Mouse (Mus musculus) embryo, embryonic 11.5 days (tissue): ENCODE results near the gene Klk8.

Experiments
- DNase-seq: peaks from one replicate; pipeline ENCODE4 v3.0.0-alpha.2; 2012; ENCODE audit warnings: low read depth, low spot score

Gene Klk8

GRCm38 (mm10) chr7:43797333-43797769 is at the start of gene Klk8:
TSS of gene Klk8 (plus strand) at chr7:43797577.
- no peak for DNase-seq

GRCm38 (mm10) chr7:43747788-43748187 is 49.6 kb upstream of the Klk8 start:
- no peak for DNase-seq

GRCm38 (mm10) chr7:43752806-43753205 is 44.6 kb upstream of the Klk8 start:
- DNase-seq, result no peak

- no peak for DNase-seq
These were observed 30.9 kb upstream of the Klk8 start for GRCm38 (mm10) chr7:43766484-43766883.

GRCm38 (mm10) chr7:43768597-43768996 is 28.8 kb upstream of the Klk8 start, which contains the start of gene Klk12:
TSS of gene Klk12 (plus strand) at chr7:43768897.
- no peak for DNase-seq

- no peak for DNase-seq
These were observed 27.7 kb upstream of the Klk8 start for GRCm38 (mm10) chr7:43769636-43770035.

GRCm38 (mm10) chr7:43770701-43771100 is 26.7 kb upstream of the Klk8 start:
- no peak for DNase-seq

GRCm38 (mm10) chr7:43771916-43772315 is 25.5 kb upstream of the Klk8 start:
- DNase-seq, result no peak

GRCm38 (mm10) chr7:43772901-43773300 is 24.5 kb upstream of the Klk8 start:
- no peak for DNase-seq

- DNase-seq, result no peak
These were observed 23.0 kb upstream of the Klk8 start, which contains the start of gene Klk11 for GRCm38 (mm10) chr7:43774364-43774763. TSS of gene Klk11 (plus strand) at chr7:43774604.

- no peak for DNase-seq
These were observed 22.6 kb upstream of the Klk8 start for GRCm38 (mm10) chr7:43774802-43775201.

GRCm38 (mm10) chr7:43775311-43776057 is 21.9 kb upstream of the Klk8 start:
- no peak for DNase-seq

- DNase-seq, result no peak
These were observed 20.9 kb upstream of the Klk8 start for GRCm38 (mm10) chr7:43776506-43776905.

GRCm38 (mm10) chr7:43777423-43777822 is 20.0 kb upstream of the Klk8 start:
- no peak for DNase-seq

GRCm38 (mm10) chr7:43778176-43778970 is 19.0 kb upstream of the Klk8 start:
- DNase-seq, result no peak

GRCm38 (mm10) chr7:43780241-43780640 is 17.1 kb upstream of the Klk8 start:
- DNase-seq, result no peak

GRCm38 (mm10) chr7:43780746-43781145 is 16.6 kb upstream of the Klk8 start, which contains the start of gene Klk10:
TSS of gene Klk10 (plus strand) at chr7:43781035.
- no peak for DNase-seq

GRCm38 (mm10) chr7:43781541-43781940 is 15.8 kb upstream of the Klk8 start:
- DNase-seq, result no peak

- peak; percentile 65 for DNase-seq
These were observed 14.8 kb upstream of the Klk8 start for GRCm38 (mm10) chr7:43782275-43783265.

GRCm38 (mm10) chr7:43785286-43785685 is 12.1 kb upstream of the Klk8 start:
- DNase-seq, result no peak

GRCm38 (mm10) chr7:43788096-43788495 is 9.3 kb upstream of the Klk8 start:
- no peak for DNase-seq
